Mouse (Mus musculus) forebrain, embryonic 10.5 days (tissue): ENCODE results near the gene Abl1. TPM values are rescaled to one million over a fixed set of nuclear protein-coding genes. Genes with fewer than 3 reads are reported as not detected.

ENCODE experiments used
- DNase-seq: peaks from one replicate; pipeline ENCODE4 v3.0.0-alpha.2; 2017; ENCODE audit warnings: low spot score; ENCODE audit errors: extremely low spot score
- H3K27ac ChIP-seq: fragments of 300-500 bp; sonication (generic); 2 replicates; pipeline ENCODE4 v1.5.1; 2016; ENCODE audit warnings: mild to moderate bottlenecking
- H3K27me3 ChIP-seq: fragments of 300-500 bp; sonication (generic); 2 replicates; pipeline ENCODE4 v1.6.1; 2016; ENCODE audit warnings: mild to moderate bottlenecking; ENCODE audit not compliant: poor library complexity, severe bottlenecking
- H3K36me3 ChIP-seq: fragments of 300-500 bp; sonication (generic); replicated peaks from 2 replicates; pipeline ENCODE4 v1.6.1; 2016; ENCODE audit warnings: mild to moderate bottlenecking, moderate library complexity
- H3K4me1 ChIP-seq: fragments of 300-500 bp; sonication (generic); 2 replicates; pipeline ENCODE4 v1.6.1; 2016
- H3K4me3 ChIP-seq: fragments of 300-500 bp; sonication (generic); 2 replicates; pipeline ENCODE4 v1.5.1; 2016; ENCODE audit warnings: mild to moderate bottlenecking, moderate library complexity
- H3K9me3 ChIP-seq: fragments of 300-500 bp; sonication (generic); 2 replicates; pipeline ENCODE4 v1.6.1; 2016; ENCODE audit warnings: mild to moderate bottlenecking, moderate library complexity
- WGBS: fragments of 180-500 bp; shearing (Covaris S2); methylation state at CpG from one replicate; pipeline ENCODE4 v1.1.7; 2016; 5-methylcytosine and 5-hydroxymethylcytosine counted together
- polyA plus RNA-seq: library from polyadenylated mRNA; unstranded; fragments of >200 nt; fragmentation: Nextera tagmentation; extraction: Ambion mirVana; gene quantifications from 2 replicates; pipeline ENCODE4 v1.2.1, GENCODE M21; 2016

Abl1 gene
- polyA plus RNA-seq, 1 experiment from 2014 or later = 51.0 TPM

DNA sequence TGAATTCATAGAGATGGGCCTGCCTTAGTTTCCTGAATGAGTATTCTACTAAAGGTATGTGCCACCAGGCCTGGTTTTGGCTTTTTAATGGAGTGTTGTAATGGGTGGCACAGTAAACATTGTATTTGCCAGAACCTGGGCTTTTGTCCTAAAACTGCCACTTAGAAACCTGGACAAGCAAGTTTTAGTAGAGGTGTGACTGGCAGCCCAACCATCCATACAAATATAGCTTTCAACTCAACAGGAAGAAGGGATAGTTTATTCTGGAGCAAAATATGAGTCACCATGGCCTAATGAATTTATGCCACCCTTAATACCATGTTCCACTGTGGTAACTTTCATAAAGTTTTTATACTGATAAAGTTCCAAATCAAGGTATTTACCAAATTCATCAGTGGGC is 15.1 kb downstream of the Abl1 start:
- Histone ChIP-seq H3K4me3 (no peak overlapping the region), H3K27ac (no peak overlapping the region), H3K27me3 (no peaks in the 10 kb centered on the region), H3K36me3 (peaks cover 54% of the 10 kb centered on the region), H3K9me3 (no peaks in the 10 kb centered on the region), H3K4me1 (peaks cover 5% of the 10 kb centered on the region)
- DNase-seq = no peak

DNA sequence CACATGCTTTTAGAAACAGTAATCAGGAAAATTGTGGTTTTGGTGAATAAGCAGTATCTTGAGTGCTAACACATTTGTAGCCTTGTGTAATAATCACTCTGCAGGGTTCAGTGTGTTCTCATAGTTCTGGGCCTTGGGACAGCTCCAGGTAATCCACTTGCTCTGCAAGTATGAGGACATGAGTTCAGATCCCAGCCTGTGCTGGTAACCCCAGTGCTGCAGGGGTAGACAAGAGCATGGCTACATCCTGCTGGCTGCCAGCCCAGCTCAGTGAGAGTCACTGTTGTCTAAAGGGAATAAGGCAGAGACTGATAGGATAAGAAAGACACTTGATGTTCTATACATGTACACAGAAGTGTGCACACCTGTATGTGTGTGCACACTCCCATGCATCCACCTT is 17.7 kb downstream of the Abl1 start:
- DNase-seq = no peak
- Histone ChIP-seq H3K4me3 (no peak overlapping the region), H3K4me1 (no peaks in the 10 kb centered on the region), H3K27me3 (no peaks in the 10 kb centered on the region), H3K9me3 (no peaks in the 10 kb centered on the region), H3K27ac (no peak overlapping the region), H3K36me3 (peaks cover 36% of the 10 kb centered on the region)

GRCm38 (mm10) chr2:31706531-31706930 is 18.4 kb downstream of the Abl1 start:
- H3K4me3 ChIP-seq = no peak overlapping the region
- H3K4me1 ChIP-seq = no peaks in the 10 kb centered on the region
- no peaks in the 10 kb centered on the region for H3K9me3 ChIP-seq
- DNase-seq = no peak
- 66% methylated on average over 2 of the region's 2 CpGs for WGBS
- no peaks in the 10 kb centered on the region for H3K27me3 ChIP-seq
- no peak overlapping the region for H3K27ac ChIP-seq
- H3K36me3 ChIP-seq = peaks cover 36% of the 10 kb centered on the region

DNA sequence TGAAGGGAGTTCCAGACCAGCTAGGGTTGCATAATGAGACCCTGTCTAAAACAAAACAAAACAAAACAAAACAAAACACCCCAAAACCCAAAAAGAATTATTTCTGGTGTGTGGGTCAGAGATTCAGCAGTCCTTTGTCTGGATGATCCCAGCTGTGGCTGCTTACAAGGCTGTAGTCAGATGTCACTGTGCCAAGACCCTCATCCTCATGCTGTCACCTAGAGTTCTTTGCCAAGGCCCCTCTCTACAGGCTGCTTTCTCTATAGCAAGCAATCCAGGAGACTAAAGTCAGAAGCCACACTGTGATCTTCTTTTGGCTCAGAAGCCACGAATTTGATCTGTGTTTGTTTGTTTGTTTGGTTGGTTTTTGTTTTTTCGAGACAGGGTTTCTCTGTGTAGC is 24.5 kb downstream of the Abl1 start:
- no peak for DNase-seq
- H3K4me3 ChIP-seq = no peak overlapping the region
- H3K27ac ChIP-seq = no peak overlapping the region
- no peaks in the 10 kb centered on the region for H3K9me3 ChIP-seq
- H3K4me1 ChIP-seq = no peaks in the 10 kb centered on the region
- no peaks in the 10 kb centered on the region for H3K27me3 ChIP-seq
- peaks cover 31% of the 10 kb centered on the region for H3K36me3 ChIP-seq
- WGBS = 81% methylated on average over 2 of the region's 2 CpGs

- 89% methylated on average over 3 of the region's 3 CpGs for WGBS
Measured at GRCm38 (mm10) chr2:31713813-31714212, 25.6 kb downstream of the Abl1 start.

DNA sequence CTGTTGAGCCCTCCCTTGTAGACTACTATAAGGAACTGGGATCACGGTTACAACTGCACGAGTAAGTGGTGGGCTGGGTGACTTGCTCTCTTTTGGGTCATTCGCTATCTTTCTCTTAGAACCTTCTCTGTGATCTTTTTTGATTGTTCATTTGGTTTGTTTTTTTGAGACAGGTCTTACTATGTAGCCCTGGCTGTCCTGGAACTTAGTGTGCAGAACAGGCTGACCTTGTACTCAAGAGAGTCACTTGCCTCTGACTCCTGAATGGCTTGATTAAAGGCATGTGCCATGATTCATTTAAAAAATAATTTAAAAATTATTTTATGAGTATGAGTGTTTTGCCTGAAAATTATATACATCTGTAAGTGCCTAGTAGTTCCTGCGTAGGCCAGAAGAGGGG is 26.6 kb downstream of the Abl1 start:
- Histone ChIP-seq H3K4me1 (no peaks in the 10 kb centered on the region), H3K36me3 (peaks cover 27% of the 10 kb centered on the region), H3K27me3 (no peaks in the 10 kb centered on the region), H3K27ac (no peak overlapping the region), H3K9me3 (no peaks in the 10 kb centered on the region), H3K4me3 (no peak overlapping the region)
- WGBS = 96% methylated on average over 4 of the region's 4 CpGs
- DNase-seq = no peak

More at GRCm38 (mm10) chr2:31713813-31714212, 25.6 kb downstream of the Abl1 start:
- Histone ChIP-seq H3K27me3 (no peaks in the 10 kb centered on the region), H3K27ac (no peak overlapping the region), H3K9me3 (no peaks in the 10 kb centered on the region), H3K4me1 (no peaks in the 10 kb centered on the region), H3K36me3 (peaks cover 27% of the 10 kb centered on the region), H3K4me3 (no peak overlapping the region)
- no peak for DNase-seq

DNA sequence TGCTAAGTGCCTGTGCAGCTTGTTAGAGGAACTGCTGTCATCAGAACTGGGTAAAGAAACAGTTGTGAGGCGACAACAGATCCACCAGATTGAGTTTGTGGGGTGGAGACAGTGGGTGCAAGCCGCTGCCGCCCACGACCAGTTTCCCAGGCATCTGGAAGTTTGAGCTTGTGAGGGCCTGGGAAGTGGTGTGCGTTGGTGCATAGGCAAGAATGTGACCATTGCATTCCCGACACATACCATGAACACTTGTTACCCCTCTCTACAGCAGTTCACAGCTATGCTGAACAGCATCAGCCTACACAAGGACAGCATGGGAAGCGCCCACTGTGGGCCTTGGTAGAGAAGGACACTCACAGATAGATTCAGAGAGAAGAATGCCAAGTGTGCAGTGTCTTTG is 27.8 kb downstream of the Abl1 start:
- 89% methylated on average over 7 of the region's 7 CpGs for WGBS
- H3K27ac ChIP-seq = no peak overlapping the region

DNA sequence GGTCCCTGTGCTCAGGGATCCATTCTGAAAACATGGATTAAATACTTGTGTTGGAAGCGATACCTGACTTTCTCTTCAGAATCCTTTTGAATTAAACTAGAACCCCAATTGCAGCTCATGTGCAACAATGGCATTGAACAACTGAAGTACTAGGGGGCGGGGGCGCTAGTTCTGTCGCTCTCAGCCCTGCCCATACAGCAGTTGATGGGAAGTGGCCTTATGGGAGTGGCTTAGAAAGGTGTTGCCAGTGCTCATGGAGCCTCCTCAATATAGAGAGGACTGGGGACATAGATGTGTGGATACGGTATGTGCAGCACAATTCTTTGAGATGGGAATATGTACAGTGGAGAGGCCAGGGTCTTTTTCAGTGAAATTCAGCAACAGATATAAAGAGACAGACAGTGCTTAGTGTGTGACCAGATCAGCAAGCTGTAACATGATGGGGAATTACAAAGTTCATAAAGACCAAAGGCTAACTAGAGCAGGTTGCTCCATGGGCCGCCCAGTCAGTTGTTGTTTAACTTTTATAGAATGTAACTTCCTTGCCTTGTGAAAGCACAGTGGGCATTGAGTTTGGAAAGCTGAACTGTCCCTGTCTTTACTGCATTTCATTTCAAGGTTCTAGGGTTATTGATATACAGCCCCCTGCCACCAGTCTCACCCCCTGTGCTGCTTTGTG is 31.2 kb downstream of the Abl1 start:
- 85% methylated on average over 6 of the region's 6 CpGs for WGBS
- Histone ChIP-seq H3K27ac (no peak overlapping the region), H3K36me3 (peaks cover 10% of the 10 kb centered on the region), H3K27me3 (no peaks in the 10 kb centered on the region), H3K9me3 (no peaks in the 10 kb centered on the region), H3K4me1 (no peaks in the 10 kb centered on the region), H3K4me3 (no peak overlapping the region)
- DNase-seq = no peak

More for the DNA sequence above, 27.8 kb downstream of the Abl1 start:
- DNase-seq = no peak
- Histone ChIP-seq H3K9me3 (no peaks in the 10 kb centered on the region), H3K27me3 (no peaks in the 10 kb centered on the region), H3K4me3 (no peak overlapping the region), H3K36me3 (peaks cover 27% of the 10 kb centered on the region), H3K4me1 (no peaks in the 10 kb centered on the region)

GRCm38 (mm10) chr2:31719944-31720343 is 31.8 kb downstream of the Abl1 start:
- no peaks in the 10 kb centered on the region for H3K9me3 ChIP-seq
- H3K27me3 ChIP-seq = no peaks in the 10 kb centered on the region
- no peak overlapping the region for H3K27ac ChIP-seq
- no peak for DNase-seq
- 88% methylated on average over 2 of the region's 2 CpGs for WGBS
- no peaks in the 10 kb centered on the region for H3K4me1 ChIP-seq
- H3K4me3 ChIP-seq = no peak overlapping the region
- peaks cover 9% of the 10 kb centered on the region for H3K36me3 ChIP-seq

DNA sequence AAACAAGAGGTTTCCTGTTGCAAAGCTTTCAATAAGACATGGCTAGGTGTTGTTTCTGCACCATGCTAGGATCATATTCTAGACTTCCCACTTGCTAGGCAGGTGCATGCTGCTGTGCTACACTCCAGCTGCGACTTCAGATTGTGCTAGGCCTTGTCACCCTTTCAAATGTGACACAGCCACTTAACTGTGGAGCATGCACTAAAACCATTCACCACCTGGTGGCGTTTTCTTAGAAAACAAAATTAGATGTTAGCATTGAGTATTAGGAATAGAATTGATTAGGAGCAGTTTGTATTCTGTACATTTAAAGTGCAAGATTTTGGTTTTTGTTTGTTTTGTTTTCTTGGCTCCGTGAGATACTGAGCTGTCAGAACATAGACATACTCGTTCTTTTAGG is 32.6 kb downstream of the Abl1 start:
- 71% methylated on average over 4 of the region's 4 CpGs for WGBS
- Histone ChIP-seq H3K27ac (no peak overlapping the region), H3K27me3 (no peaks in the 10 kb centered on the region), H3K4me3 (no peak overlapping the region), H3K36me3 (peaks cover 12% of the 10 kb centered on the region; the same call in 1 of the 2 replicates), H3K9me3 (no peaks in the 10 kb centered on the region), H3K4me1 (no peaks in the 10 kb centered on the region)
- DNase-seq = no peak

DNA sequence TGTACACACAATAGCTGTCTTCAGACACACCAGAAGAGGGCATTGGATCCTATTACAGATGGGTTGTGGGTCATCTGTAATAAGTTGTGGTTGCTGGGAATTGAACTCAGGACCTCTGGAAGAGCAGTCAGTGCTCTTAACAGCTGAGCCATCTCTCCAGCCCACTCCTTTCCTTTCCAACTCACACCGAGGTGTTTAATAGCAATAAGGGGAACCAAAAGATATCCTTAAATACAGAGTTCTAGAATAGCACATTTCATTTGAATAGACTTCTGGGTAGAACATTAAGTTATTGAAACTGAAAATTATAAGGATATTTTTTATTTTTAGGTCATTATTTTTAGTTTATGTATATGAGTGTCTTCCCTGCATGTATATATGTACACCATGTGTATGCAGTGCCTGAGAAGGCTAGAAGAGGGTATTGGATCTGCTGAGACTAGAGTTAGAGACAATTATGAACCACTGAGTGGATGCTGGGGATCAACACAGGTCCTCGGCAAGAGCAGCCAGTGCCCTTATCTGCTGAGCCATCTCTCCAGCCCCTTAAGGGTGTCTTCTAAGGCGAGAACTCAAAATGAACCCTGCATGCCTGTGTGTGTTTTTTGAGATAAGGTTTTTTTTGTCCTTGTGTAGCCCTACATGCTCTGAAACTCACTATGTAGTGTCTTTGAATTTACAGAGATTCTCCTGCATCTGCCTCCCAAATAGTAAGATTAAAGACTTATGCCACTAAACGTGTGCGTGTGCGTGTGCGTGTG is 36.7 kb downstream of the Abl1 start:
- H3K36me3 ChIP-seq = 0 out of 2 replicates have a peak, but pooled peaks cover 5% of the 10 kb centered on the region
- H3K27ac ChIP-seq = no peak overlapping the region
- WGBS = 96% methylated on average over 7 of the region's 7 CpGs
- no peaks in the 10 kb centered on the region for H3K9me3 ChIP-seq
- H3K4me3 ChIP-seq = no peak overlapping the region
- H3K27me3 ChIP-seq = no peaks in the 10 kb centered on the region
- H3K4me1 ChIP-seq = 0 out of 2 replicates have a peak, but pooled peaks cover 5% of the 10 kb centered on the region
- DNase-seq = no peak

- Histone ChIP-seq H3K27ac (no peak overlapping the region), H3K4me3 (no peak overlapping the region), H3K27me3 (no peaks in the 10 kb centered on the region), H3K36me3 (0 out of 2 replicates have a peak, but pooled peaks cover 7% of the 10 kb centered on the region), H3K4me1 (0 out of 2 replicates have a peak, but pooled peaks cover 5% of the 10 kb centered on the region), H3K9me3 (no peaks in the 10 kb centered on the region)
- WGBS = 92% methylated on average over 9 of the region's 9 CpGs
- DNase-seq = no peak
Measured at GRCm38 (mm10) chr2:31727576-31728277, 39.6 kb downstream of the Abl1 start.

GRCm38 (mm10) chr2:31730640-31731039 is 42.5 kb downstream of the Abl1 start:
- H3K4me3 ChIP-seq = no peak overlapping the region
- no peak for DNase-seq
- 90% methylated on average over 5 of the region's 5 CpGs for WGBS

More at GRCm38 (mm10) chr2:31730640-31731039, 42.5 kb downstream of the Abl1 start:
- no peaks in the 10 kb centered on the region for H3K27me3 ChIP-seq
- no peaks in the 10 kb centered on the region for H3K9me3 ChIP-seq
- 0 out of 2 replicates have a peak, but pooled peaks cover 5% of the 10 kb centered on the region for H3K36me3 ChIP-seq
- no peak overlapping the region for H3K27ac ChIP-seq
- H3K4me1 ChIP-seq = 0 out of 2 replicates have a peak, but pooled peaks cover 5% of the 10 kb centered on the region
